26 mouse cellular contexts compared by ENCODE assay signal in the genomic region with DNA sequence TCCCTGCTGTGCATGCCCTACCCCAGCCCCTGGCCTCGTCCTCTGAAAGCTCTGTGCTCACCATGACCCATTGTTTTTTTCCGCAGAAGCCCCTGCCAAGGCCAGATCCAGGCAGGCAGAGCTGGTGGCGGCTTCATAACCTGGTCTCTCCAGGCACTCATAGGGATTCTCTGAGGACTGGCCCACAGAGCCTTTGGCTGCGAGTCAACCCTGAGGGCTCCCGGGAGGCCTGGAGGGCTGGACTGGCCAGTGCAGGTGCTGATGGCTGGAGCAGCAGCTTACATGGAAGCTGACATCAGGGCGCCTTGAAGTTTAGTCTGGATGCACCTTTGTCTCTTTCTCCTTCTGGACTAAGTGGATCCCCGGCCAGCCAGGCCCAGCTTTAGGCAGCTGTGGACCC. TPM values are rescaled to one million over a fixed set of nuclear protein-coding genes. Genes with fewer than 3 reads are reported as not detected.
A peak's percentile ranks its signal among the peaks of the same experiment; 100 is the strongest.
DNase-seq lines count a peak whose midpoint lies in the region; ATAC-seq and TF ChIP-seq lines count a peak whose summit lies in the region.
"Had no signal": no experiment of that assay in that cellular context is flagged by ENCODE, and none has a peak within 500 bp of the region (broad histone marks: within the 10 kb centered on the region; RNA-seq: fewer than 3 reads in every experiment).

No protein-coding gene starts in this region.

- TF ChIP-seq CTCF in hindbrain, postnatal 0 days (IDR thresholded peaks at IDR 0.05; ENCODE audit: low read depth) = no peak

- intact Hi-C loops in left cerebral cortex, postnatal 4 days (cut with DNase I) = no loop called here

- H3K9ac ChIP-seq in hindbrain, embryonic 11.5 days (ENCODE audit: low read depth, low read length) = no peak overlapping the region
- H3K9ac ChIP-seq in hindbrain, postnatal 0 days (replicated peaks; ENCODE audit: low read length) = no peak overlapping the region
- H3K9ac ChIP-seq: embryonic facial prominence, embryonic 12.5 days; embryonic facial prominence, embryonic 15.5 days; forebrain, postnatal 0 days; heart, embryonic 13.5 days; hindbrain, embryonic 12.5 days; hindbrain, embryonic 15.5 days had no signal

- ATAC-seq in hindbrain, embryonic 11.5 days (ENCODE audit: low FRiP score) = no peak
- ATAC-seq in hindbrain, postnatal 0 days = no peak
- ATAC-seq: forebrain, embryonic 14.5 days; forebrain, postnatal 0 days; Patski had no signal

- 91% methylated on average over 7 of the region's 7 CpGs for WGBS in hindbrain, embryonic 11.5 days
- 80% methylated on average over 7 of the region's 7 CpGs for WGBS in hindbrain, postnatal 0 days

- H3K27me3 ChIP-seq in hindbrain, embryonic 11.5 days (ENCODE audit: control insufficient read depth, insufficient read depth, low read length) = no peaks in the 10 kb centered on the region
- no peaks in the 10 kb centered on the region for H3K27me3 ChIP-seq in hindbrain, postnatal 0 days (ENCODE audit: insufficient read depth, low read length)
- H3K27me3 ChIP-seq: embryonic facial prominence, embryonic 12.5 days; embryonic facial prominence, embryonic 15.5 days; heart, embryonic 13.5 days; hindbrain, embryonic 12.5 days; hindbrain, embryonic 15.5 days; Patski had no signal

- H3K4me2 ChIP-seq in hindbrain, embryonic 11.5 days (replicated peaks; ENCODE audit: low read depth, low read length) = 0 out of 2 replicates have a peak overlapping the region, but pooled peaks have one; percentile 7
- no peak overlapping the region for H3K4me2 ChIP-seq in hindbrain, postnatal 0 days (ENCODE audit: low read depth, low read length)
- H3K4me2 ChIP-seq: embryonic facial prominence, embryonic 12.5 days; embryonic facial prominence, embryonic 15.5 days; heart, embryonic 13.5 days; hindbrain, embryonic 12.5 days; hindbrain, embryonic 15.5 days had no signal

- peaks cover 5% of the 10 kb centered on the region for H3K4me1 ChIP-seq in hindbrain, embryonic 11.5 days (replicated peaks; ENCODE audit: control insufficient read depth, insufficient read depth, low read length)
- peaks cover 7% of the 10 kb centered on the region for H3K4me1 ChIP-seq in hindbrain, postnatal 0 days (ENCODE audit: insufficient read depth, low read length)

- no peak overlapping the region for H3K27ac ChIP-seq in hindbrain, embryonic 11.5 days (ENCODE audit: low read depth, low read length)
- H3K27ac ChIP-seq in hindbrain, postnatal 0 days = no peak overlapping the region
- H3K27ac ChIP-seq: embryonic facial prominence, embryonic 12.5 days; embryonic facial prominence, embryonic 15.5 days; heart, adult 2 months; heart, embryonic 10.5 days; heart, embryonic 13.5 days; hindbrain, embryonic 12.5 days; hindbrain, embryonic 15.5 days had no signal

- 0 out of 2 replicates have a peak, but pooled peaks cover 3% of the 10 kb centered on the region for H3K36me3 ChIP-seq in hindbrain, embryonic 11.5 days (ENCODE audit: control insufficient read depth, insufficient read depth, low read length)
- peaks cover 27% of the 10 kb centered on the region for H3K36me3 ChIP-seq in hindbrain, postnatal 0 days (ENCODE audit: insufficient read depth, low read length)

- peak; percentile 69 for DNase-seq in adrenal gland, postnatal 10 days
- no peak for DNase-seq in adrenal gland, adult 18-20 months (ENCODE audit: low spot score in 2 of 2)
- DNase-seq in hindbrain, embryonic 11.5 days (ENCODE audit: low spot score) = no peak
- no peak for DNase-seq in hindbrain, postnatal 0 days (ENCODE audit: low spot score)
- peak; percentile 54 for DNase-seq in kidney, adult 9 months
- DNase-seq in kidney, postnatal 14 days = no peak
- DNase-seq in left cerebral cortex, postnatal 4 days = peak; percentile 11
- no peak for DNase-seq in left cerebral cortex, adult 18-20 months (ENCODE audit: low spot score in 2 of 2)
- DNase-seq: adrenal gland, adult 8-10 months; cerebellum, adult 11 months; cerebellum, adult 2 months; cerebellum, adult 9-11 months; cerebellum, postnatal 25 days; forebrain, postnatal 0 days; gastrocnemius, postnatal 36 days; heart, adult 2 months; heart, postnatal 14 days; heart, postnatal 4 days had no signal

- H3K4me3 ChIP-seq in hindbrain, embryonic 11.5 days (ENCODE audit: low read depth, low read length) = no peak overlapping the region
- H3K4me3 ChIP-seq in hindbrain, postnatal 0 days (ENCODE audit: low read length) = no peak overlapping the region
- H3K4me3 ChIP-seq: embryonic facial prominence, embryonic 12.5 days; embryonic facial prominence, embryonic 15.5 days; heart, adult 2 months; heart, embryonic 10.5 days; heart, embryonic 13.5 days; hindbrain, embryonic 12.5 days; hindbrain, embryonic 15.5 days had no signal

- no peaks in the 10 kb centered on the region for H3K9me3 ChIP-seq in hindbrain, embryonic 11.5 days (ENCODE audit: control insufficient read depth, low read length)
- H3K9me3 ChIP-seq in hindbrain, postnatal 0 days (ENCODE audit: low read length) = no peaks in the 10 kb centered on the region
- H3K9me3 ChIP-seq: embryonic facial prominence, embryonic 12.5 days; embryonic facial prominence, embryonic 15.5 days; heart, embryonic 10.5 days; heart, embryonic 13.5 days; hindbrain, embryonic 12.5 days; hindbrain, embryonic 15.5 days had no signal

RNA-seq across cellular contexts. Expression of gene Chmp6, which starts 5.3 kb away (rescaled TPM):
- total RNA-seq in adrenal gland, postnatal 10 days (2021) = 10 to 100 TPM; 34.7 to 40.0 TPM
- total RNA-seq in adrenal gland, adult 18-20 months (2021) = 10 to 100 TPM; 32.3 to 33.3 TPM
- polyA plus RNA-seq in hindbrain, embryonic 11.5 days (2014; fragmentation: Nextera tagmentation; extraction: Ambion mirVana) = 87.2 and 88.3 TPM in 2 replicates
- 102 and 117 TPM in 2 replicates for total RNA-seq in hindbrain, postnatal 0 days (2014; rRNA removed)
- polyA plus RNA-seq in hindbrain, postnatal 0 days (2015; fragmentation: Nextera tagmentation; extraction: Ambion mirVana) = 115 and 118 TPM in 2 replicates
- total RNA-seq in left cerebral cortex, postnatal 4 days (2021) = 10 to 100 TPM; 43.2 to 48.2 TPM
- 10 to 100 TPM; 37.1 to 41.8 TPM for total RNA-seq in left cerebral cortex, adult 18-20 months (2021)

RNA-seq across cellular contexts. Expression of gene Baiap2, which starts 24.0 kb away (rescaled TPM):
- total RNA-seq in adrenal gland, postnatal 10 days (2021) = 10 to 100 TPM; 18.9 to 21.3 TPM
- total RNA-seq in adrenal gland, adult 18-20 months (2021) = 10 to 100 TPM; 16.5 to 31.7 TPM
- 10.1 and 11.5 TPM in 2 replicates for polyA plus RNA-seq in hindbrain, embryonic 11.5 days (2014; fragmentation: Nextera tagmentation; extraction: Ambion mirVana)
- total RNA-seq in hindbrain, postnatal 0 days (2014; rRNA removed) = 45.9 and 62.4 TPM in 2 replicates
- 30.8 and 31.5 TPM in 2 replicates for polyA plus RNA-seq in hindbrain, postnatal 0 days (2015; fragmentation: Nextera tagmentation; extraction: Ambion mirVana)
- 10 to 100 TPM; 71.7 to 72.2 TPM for total RNA-seq in left cerebral cortex, postnatal 4 days (2021)
- 100 to 1,000 TPM; 220 to 272 TPM for total RNA-seq in left cerebral cortex, adult 18-20 months (2021)

Comparison
In these comparisons a context has a peak if more than half of its experiments do, and no peak if none do; other contexts are left out.
1. DNase-seq: peak in adrenal gland, postnatal 10 days (single experiment), kidney, adult 9 months (single experiment) and left cerebral cortex, postnatal 4 days (single experiment); none in adrenal gland, adult 18-20 months (0 of 2), hindbrain, embryonic 11.5 days (single experiment), hindbrain, postnatal 0 days (single experiment), kidney, postnatal 14 days (single experiment) and left cerebral cortex, adult 18-20 months (0 of 2).